Mouse (Mus musculus): ENCODE measurements at regions not wholly inside any gene's neighbourhood (a gene's known extent, or its start where the extent isn't known, plus 50 kb on each side); places are given as distances from the start of the nearest gene placed in this dataset.

DNA sequence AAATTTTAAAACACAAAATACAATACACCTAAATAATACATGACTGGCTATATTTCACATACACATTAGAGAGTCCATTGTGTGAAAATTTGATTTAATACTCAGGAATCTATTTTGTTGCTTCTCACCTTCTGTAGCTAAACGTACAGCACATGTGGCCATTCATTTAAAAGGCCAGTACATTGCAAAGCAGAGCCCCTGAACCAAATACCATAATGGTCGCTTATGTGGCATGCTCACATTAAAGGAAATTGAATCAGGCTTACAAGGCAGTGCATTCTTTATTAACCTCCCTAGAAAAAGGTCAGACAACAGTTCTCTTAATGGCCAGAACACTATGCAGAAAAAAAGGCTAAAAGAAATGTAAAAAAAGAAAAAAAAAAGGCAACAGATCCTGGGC lies 517.7 kb upstream of the Tenm3 start:
- H3K4me1 ChIP-seq (ENCODE audit: control insufficient read depth, insufficient read depth, low read length), result no peaks in the 10 kb centered on the region; the same call in 1 of the 2 replicates
- no peaks in the 10 kb centered on the region for H3K36me3 ChIP-seq (ENCODE audit: control insufficient read depth, insufficient read depth, low read length)
- ATAC-seq (ENCODE audit: low FRiP score), result no peak
- WGBS, result 83% methylated on average over 2 of the region's 2 CpGs
- H3K9ac ChIP-seq (ENCODE audit: low read length), result no peak overlapping the region
- H3K9me3 ChIP-seq (ENCODE audit: control insufficient read depth, low read length), result no peaks in the 10 kb centered on the region
- H3K4me3 ChIP-seq (ENCODE audit: low read depth, low read length), result no peak overlapping the region
- H3K27me3 ChIP-seq (ENCODE audit: control insufficient read depth, insufficient read depth, low read length), result no peaks in the 10 kb centered on the region
- H3K4me2 ChIP-seq, result no peak overlapping the region
- no peak overlapping the region for H3K27ac ChIP-seq (ENCODE audit: low read depth, low read length)
- DNase-seq (ENCODE audit: low spot score, missing footprints), result no peak

GRCm38 (mm10) chr8:49360121-49360520 lies 516.4 kb upstream of the Tenm3 start:
- DNase-seq (ENCODE audit: low spot score, missing footprints), result no peak
- Histone ChIP-seq H3K36me3 (ENCODE audit: control insufficient read depth, insufficient read depth, low read length) (no peaks in the 10 kb centered on the region), H3K27ac (ENCODE audit: low read depth, low read length) (no peak overlapping the region), H3K27me3 (ENCODE audit: control insufficient read depth, insufficient read depth, low read length) (no peaks in the 10 kb centered on the region), H3K4me1 (ENCODE audit: control insufficient read depth, insufficient read depth, low read length) (no peaks in the 10 kb centered on the region; the same call in 1 of the 2 replicates), H3K4me2 (no peak overlapping the region), H3K9me3 (ENCODE audit: control insufficient read depth, low read length) (no peaks in the 10 kb centered on the region), H3K9ac (ENCODE audit: low read length) (no peak overlapping the region), H3K4me3 (ENCODE audit: low read depth, low read length) (no peak overlapping the region)
- ATAC-seq (ENCODE audit: low FRiP score), result no peak
- 70% methylated on average over 4 of the region's 4 CpGs for WGBS

DNA sequence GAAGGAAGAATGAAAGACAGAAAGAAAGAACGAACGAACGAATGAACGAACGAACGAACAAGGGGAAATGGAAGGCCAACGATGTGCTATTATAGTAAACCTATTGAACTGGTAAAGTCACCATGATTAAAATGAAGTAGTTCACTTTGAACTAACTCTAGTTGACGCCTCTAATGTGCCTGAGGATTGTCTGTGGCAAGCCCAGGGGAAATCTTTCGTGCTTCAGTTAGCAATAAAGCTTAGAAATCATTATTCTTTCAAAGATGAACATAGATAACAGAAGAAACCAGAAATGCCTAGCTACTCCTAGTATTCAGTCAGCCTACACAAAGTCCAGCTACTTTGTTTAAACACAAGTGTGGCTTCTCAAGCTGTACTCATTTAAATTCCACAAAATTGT lies 515.9 kb upstream of the Tenm3 start:
- no peaks in the 10 kb centered on the region for H3K9me3 ChIP-seq (ENCODE audit: control insufficient read depth, low read length)
- no peak overlapping the region for H3K4me3 ChIP-seq (ENCODE audit: low read depth, low read length)

GRCm38 (mm10) chr8:49348602-49349001 lies 504.9 kb upstream of the Tenm3 start:
- no peaks in the 10 kb centered on the region for H3K9me3 ChIP-seq (ENCODE audit: control insufficient read depth, low read length)
- ATAC-seq (ENCODE audit: low FRiP score) (no peak), DNase-seq (ENCODE audit: low spot score, missing footprints) (no peak)
- 82% methylated on average over 3 of the region's 3 CpGs for WGBS
- no peak overlapping the region for H3K27ac ChIP-seq (ENCODE audit: low read depth, low read length)
- no peaks in the 10 kb centered on the region for H3K36me3 ChIP-seq (ENCODE audit: control insufficient read depth, insufficient read depth, low read length)
- H3K4me1 ChIP-seq (ENCODE audit: control insufficient read depth, insufficient read depth, low read length), result no peaks in the 10 kb centered on the region
- H3K4me3 ChIP-seq (ENCODE audit: low read depth, low read length), result no peak overlapping the region
- no peak overlapping the region for H3K9ac ChIP-seq (ENCODE audit: low read length)
- no peaks in the 10 kb centered on the region for H3K27me3 ChIP-seq (ENCODE audit: control insufficient read depth, insufficient read depth, low read length)
- H3K4me2 ChIP-seq, result no peak overlapping the region

More for the DNA sequence above, 515.9 kb upstream of the Tenm3 start:
- H3K36me3 ChIP-seq (ENCODE audit: control insufficient read depth, insufficient read depth, low read length), result no peaks in the 10 kb centered on the region
- H3K9ac ChIP-seq (ENCODE audit: low read length), result no peak overlapping the region
- H3K27ac ChIP-seq (ENCODE audit: low read depth, low read length), result no peak overlapping the region
- ATAC-seq (ENCODE audit: low FRiP score) (no peak), DNase-seq (ENCODE audit: low spot score, missing footprints) (no peak)
- 64% methylated on average over 9 of the region's 9 CpGs for WGBS
- no peak overlapping the region for H3K4me2 ChIP-seq
- no peaks in the 10 kb centered on the region; the same call in 1 of the 2 replicates for H3K4me1 ChIP-seq (ENCODE audit: control insufficient read depth, insufficient read depth, low read length)
- H3K27me3 ChIP-seq (ENCODE audit: control insufficient read depth, insufficient read depth, low read length), result no peaks in the 10 kb centered on the region

DNA sequence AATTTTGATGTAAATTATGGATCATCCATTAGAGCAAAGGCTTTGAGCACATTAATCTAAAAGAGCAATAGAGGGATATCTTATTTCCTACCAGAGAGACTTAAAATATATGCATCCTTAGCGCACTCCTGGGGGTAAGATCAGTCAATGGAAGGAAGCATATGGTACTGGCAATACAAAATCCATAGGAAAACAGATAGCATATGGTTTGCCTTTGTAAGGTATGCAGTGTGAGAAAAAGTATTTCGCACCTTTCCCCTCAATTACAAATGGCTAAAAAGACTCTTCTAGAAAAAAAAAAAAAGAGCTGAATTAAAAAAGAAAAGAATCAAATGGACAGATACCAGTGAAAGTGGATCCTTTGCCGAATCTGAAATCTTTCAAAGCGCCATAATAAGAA lies 495.0 kb upstream of the Tenm3 start:
- Histone ChIP-seq H3K9me3 (ENCODE audit: control insufficient read depth, low read length) (no peaks in the 10 kb centered on the region), H3K4me1 (ENCODE audit: control insufficient read depth, insufficient read depth, low read length) (no peaks in the 10 kb centered on the region), H3K36me3 (ENCODE audit: control insufficient read depth, insufficient read depth, low read length) (no peaks in the 10 kb centered on the region), H3K27me3 (ENCODE audit: control insufficient read depth, insufficient read depth, low read length) (no peaks in the 10 kb centered on the region), H3K9ac (ENCODE audit: low read length) (no peak overlapping the region), H3K4me3 (ENCODE audit: low read depth, low read length) (no peak overlapping the region), H3K27ac (ENCODE audit: low read depth, low read length) (no peak overlapping the region), H3K4me2 (no peak overlapping the region)
- ATAC-seq (ENCODE audit: low FRiP score), result no peak
- no peak for DNase-seq (ENCODE audit: low spot score, missing footprints)
- WGBS, result 95% methylated on average over 4 of the region's 4 CpGs

DNA sequence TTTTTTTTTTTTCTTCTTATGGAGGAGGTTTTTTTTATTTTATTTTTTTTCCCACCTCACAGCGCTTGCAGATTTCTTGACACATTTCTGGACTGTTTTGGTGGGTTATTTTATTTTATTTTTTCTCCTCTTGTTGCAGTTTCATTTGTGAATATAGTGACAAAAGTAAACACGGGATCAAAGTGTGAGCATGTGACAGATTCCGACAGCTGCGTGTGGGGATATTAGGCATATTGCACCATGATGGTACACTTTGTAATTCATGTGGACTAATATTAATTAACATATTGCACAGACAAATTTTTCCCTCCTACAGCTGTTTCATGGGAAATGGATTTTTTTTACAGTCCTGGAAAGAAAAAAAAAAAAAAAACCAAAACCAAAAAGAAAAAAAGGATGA lies 483.2 kb upstream of the Tenm3 start:
- DNase-seq (ENCODE audit: low spot score, missing footprints) (no peak), ATAC-seq (ENCODE audit: low FRiP score) (no peak)
- H3K4me2 ChIP-seq, result no peak overlapping the region
- no peak overlapping the region for H3K4me3 ChIP-seq (ENCODE audit: low read depth, low read length)
- H3K9me3 ChIP-seq (ENCODE audit: control insufficient read depth, low read length), result no peaks in the 10 kb centered on the region
- no peak overlapping the region for H3K27ac ChIP-seq (ENCODE audit: low read depth, low read length)
- H3K27me3 ChIP-seq (ENCODE audit: control insufficient read depth, insufficient read depth, low read length), result no peaks in the 10 kb centered on the region
- H3K36me3 ChIP-seq (ENCODE audit: control insufficient read depth, insufficient read depth, low read length), result no peaks in the 10 kb centered on the region
- H3K9ac ChIP-seq (ENCODE audit: low read length), result no peak overlapping the region
- 89% methylated on average over 4 of the region's 4 CpGs for WGBS
- no peaks in the 10 kb centered on the region for H3K4me1 ChIP-seq (ENCODE audit: control insufficient read depth, insufficient read depth, low read length)

DNA sequence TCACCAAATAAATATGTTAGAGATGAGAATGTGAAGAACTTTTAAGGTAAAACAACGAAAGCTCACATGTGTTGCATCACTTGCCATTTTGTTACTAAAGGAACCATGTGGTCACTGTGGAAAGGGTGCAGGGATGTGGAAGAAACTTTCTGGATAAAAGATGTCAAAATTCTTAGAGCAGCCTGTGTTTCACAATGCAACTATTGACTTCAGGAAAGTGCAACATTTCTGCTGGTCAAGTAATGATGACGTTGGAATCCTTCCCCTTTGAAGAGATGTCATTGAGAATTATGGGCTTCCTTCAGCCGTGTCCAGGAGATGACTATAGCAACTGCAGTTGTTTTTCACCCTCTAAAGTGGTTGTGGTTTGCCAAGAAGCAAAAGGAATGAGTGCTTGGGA lies 477.7 kb upstream of the Tenm3 start:
- no peak overlapping the region for H3K4me2 ChIP-seq
- no peaks in the 10 kb centered on the region for H3K9me3 ChIP-seq (ENCODE audit: control insufficient read depth, low read length)
- no peak overlapping the region for H3K27ac ChIP-seq (ENCODE audit: low read depth, low read length)
- no peaks in the 10 kb centered on the region for H3K4me1 ChIP-seq (ENCODE audit: control insufficient read depth, insufficient read depth, low read length)
- DNase-seq (ENCODE audit: low spot score, missing footprints) (no peak), ATAC-seq (ENCODE audit: low FRiP score) (no peak)
- H3K4me3 ChIP-seq (ENCODE audit: low read depth, low read length), result no peak overlapping the region
- WGBS, result 78% methylated on average over 3 of the region's 3 CpGs
- H3K9ac ChIP-seq (ENCODE audit: low read length), result no peak overlapping the region
- H3K27me3 ChIP-seq (ENCODE audit: control insufficient read depth, insufficient read depth, low read length), result no peaks in the 10 kb centered on the region
- no peaks in the 10 kb centered on the region for H3K36me3 ChIP-seq (ENCODE audit: control insufficient read depth, insufficient read depth, low read length)

DNA sequence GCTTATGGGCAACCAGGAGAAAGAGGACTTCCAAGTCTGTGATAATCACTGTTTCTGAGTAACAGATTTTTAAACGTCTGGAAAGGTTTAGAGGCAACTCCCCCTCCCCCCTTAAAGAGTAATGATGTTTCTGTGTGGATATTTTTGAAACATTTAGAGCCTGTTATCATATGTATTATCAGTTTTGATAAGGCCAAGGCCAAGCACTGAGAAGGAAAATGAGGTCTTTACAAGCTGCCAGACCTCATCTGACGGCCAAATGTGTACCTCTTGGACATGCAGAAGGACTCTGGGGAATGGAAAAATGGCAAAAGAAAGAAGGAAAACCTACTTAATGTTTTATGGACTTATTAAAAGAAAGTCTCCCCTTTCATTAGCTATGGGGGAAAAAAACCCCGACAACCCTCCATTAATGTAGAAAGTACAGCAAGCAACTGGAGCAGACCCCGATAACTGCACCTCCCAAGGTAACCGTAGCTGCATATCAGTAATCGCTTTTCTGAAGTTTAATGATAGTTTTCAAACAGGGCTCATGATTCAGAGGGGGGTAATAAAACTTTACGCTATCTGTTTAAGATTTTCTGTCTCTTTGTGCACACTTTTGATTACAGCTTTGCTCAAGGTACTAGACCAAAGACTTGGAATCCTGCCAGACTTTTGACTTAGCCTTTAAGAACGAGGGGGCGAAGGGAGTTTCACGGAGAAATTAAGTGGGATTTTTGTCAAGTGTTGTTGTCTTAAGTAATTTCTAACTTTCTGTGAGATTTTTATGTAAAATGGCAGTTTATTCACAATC lies 469.9 kb upstream of the Tenm3 start:
- H3K4me2 ChIP-seq, result no peak overlapping the region
- ATAC-seq (ENCODE audit: low FRiP score) (no peak), DNase-seq (ENCODE audit: low spot score, missing footprints) (no peak)
- no peaks in the 10 kb centered on the region for H3K36me3 ChIP-seq (ENCODE audit: control insufficient read depth, insufficient read depth, low read length)
- no peaks in the 10 kb centered on the region for H3K27me3 ChIP-seq (ENCODE audit: control insufficient read depth, insufficient read depth, low read length)
- H3K27ac ChIP-seq (ENCODE audit: low read depth, low read length), result no peak overlapping the region
- no peaks in the 10 kb centered on the region for H3K9me3 ChIP-seq (ENCODE audit: control insufficient read depth, low read length)
- H3K9ac ChIP-seq (ENCODE audit: low read length), result no peak overlapping the region
- H3K4me3 ChIP-seq (ENCODE audit: low read depth, low read length), result no peak overlapping the region
- WGBS, result 89% methylated on average over 10 of the region's 10 CpGs
- H3K4me1 ChIP-seq (ENCODE audit: control insufficient read depth, insufficient read depth, low read length), result no peaks in the 10 kb centered on the region

- ATAC-seq (ENCODE audit: low FRiP score), result no peak
- Histone ChIP-seq H3K4me1 (ENCODE audit: control insufficient read depth, insufficient read depth, low read length) (no peaks in the 10 kb centered on the region), H3K27ac (ENCODE audit: low read depth, low read length) (no peak overlapping the region), H3K9me3 (ENCODE audit: control insufficient read depth, low read length) (no peaks in the 10 kb centered on the region), H3K4me2 (no peak overlapping the region), H3K27me3 (ENCODE audit: control insufficient read depth, insufficient read depth, low read length) (no peaks in the 10 kb centered on the region), H3K9ac (ENCODE audit: low read length) (no peak overlapping the region), H3K36me3 (ENCODE audit: control insufficient read depth, insufficient read depth, low read length) (no peaks in the 10 kb centered on the region), H3K4me3 (ENCODE audit: low read depth, low read length) (no peak overlapping the region)
- WGBS, result 79% methylated on average over 5 of the region's 5 CpGs
- no peak for DNase-seq (ENCODE audit: low spot score, missing footprints)
These were observed 469.1 kb upstream of the Tenm3 start for GRCm38 (mm10) chr8:49312816-49313215.
